Mouse (Mus musculus) midbrain, postnatal 0 days (tissue): ENCODE measurements around the gene Bcl11a. TPM values are rescaled to one million over a fixed set of nuclear protein-coding genes. Genes with fewer than 3 reads are reported as not detected.
"Not testable (repeated sequence)": the region's sequence is repeated elsewhere in the genome, so short reads cannot be mapped to it uniquely, and the experiment has no call there.

Source experiments
- ATAC-seq: fragments of 200-750 bp; cut with Nextera tagmentation; 2 replicates; pipeline ENCODE4 v1.8.0; 2017; ENCODE audit warnings: moderate number of reproducible peaks, mild to moderate bottlenecking, moderate TSS enrichment, moderate library complexity; ENCODE audit not compliant: low FRiP score
- DNase-seq: peaks from one replicate; pipeline ENCODE4 v3.0.0-alpha.2; 2015; ENCODE audit warnings: low spot score
- H3K27ac ChIP-seq: fragments of 300-500 bp; sonication (generic); 2 replicates; pipeline ENCODE4 v1.5.1; 2014; ENCODE audit warnings: low read depth, mild to moderate bottlenecking, low read length, mixed read lengths
- H3K27me3 ChIP-seq: fragments of 300-500 bp; sonication (generic); 2 replicates; pipeline ENCODE4 v1.6.1; 2014; ENCODE audit warnings: low read length, control low read depth, mixed read lengths; ENCODE audit not compliant: insufficient read depth
- H3K36me3 ChIP-seq: fragments of 300-500 bp; sonication (generic); 2 replicates; pipeline ENCODE4 v1.6.1; 2014; ENCODE audit warnings: low read length, control low read depth, mixed read lengths; ENCODE audit not compliant: insufficient read depth
- H3K4me1 ChIP-seq: fragments of 300-500 bp; sonication (generic); 2 replicates; pipeline ENCODE4 v1.6.1; 2014; ENCODE audit warnings: mild to moderate bottlenecking, control low read depth, antibody characterized with exemption, low read length, mixed read lengths; ENCODE audit not compliant: insufficient read depth
- H3K4me2 ChIP-seq: fragments of 300-500 bp; sonication (generic); 2 replicates; pipeline ENCODE4 v1.6.1; 2014; ENCODE audit warnings: low read depth, mild to moderate bottlenecking, low read length, mixed read lengths; ENCODE audit not compliant: poor library complexity, severe bottlenecking
- H3K4me3 ChIP-seq: fragments of 300-500 bp; sonication (generic); 2 replicates; pipeline ENCODE4 v1.5.1; 2014; ENCODE audit warnings: low read depth, mild to moderate bottlenecking, low read length, moderate library complexity
- H3K9ac ChIP-seq: fragments of 300-500 bp; sonication (generic); replicated peaks from 2 replicates; pipeline ENCODE4 v1.6.1; 2014; ENCODE audit warnings: mild to moderate bottlenecking, low read length, moderate library complexity, mixed read lengths; ENCODE audit not compliant: poor library complexity, severe bottlenecking
- H3K9me3 ChIP-seq: fragments of 300-500 bp; sonication (generic); 2 replicates; pipeline ENCODE4 v1.6.1; 2016; ENCODE audit warnings: low read length, control low read depth
- CTCF ChIP-seq: IDR thresholded peaks from 2 replicates; pipeline ENCODE4 v1.5.1; 2016; ENCODE audit warnings: antibody characterized with exemption, mild to moderate bottlenecking
- WGBS: fragments of 180-500 bp; shearing (Covaris S2); extraction: QIAGEN DNeasy Blood & Tissue Kit; methylation state at CpG from one replicate; pipeline ENCODE4 v1.1.7; 2014; 5-methylcytosine and 5-hydroxymethylcytosine counted together
- polyA plus RNA-seq: library from polyadenylated mRNA; unstranded; fragments of >200 nt; fragmentation: Nextera tagmentation; extraction: Ambion mirVana; gene quantifications from 2 replicates; pipeline ENCODE4 v1.2.1, GENCODE M21; 2015
- total RNA-seq: library from RNA; depleted of rRNA; stranded (reverse); fragments of >200 nt; gene quantifications from 2 replicates; pipeline ENCODE4 v1.2.3, GENCODE M21; 2014

The Bcl11a gene
- total and polyA plus RNA-seq, 2 experiments from 2014 or later, result 44.6 to 80.9 TPM

- H3K4me2 ChIP-seq, result no peak overlapping the region
- H3K27ac ChIP-seq, result no peak overlapping the region
- H3K4me1 ChIP-seq, result no peaks in the 10 kb centered on the region
- no peaks in the 10 kb centered on the region for H3K9me3 ChIP-seq
- H3K36me3 ChIP-seq, result no peaks in the 10 kb centered on the region
- H3K9ac ChIP-seq, result no peak overlapping the region
- H3K27me3 ChIP-seq, result no peaks in the 10 kb centered on the region
- ATAC-seq, result no peak
- no peak for TF ChIP-seq CTCF
- WGBS, result 87% methylated on average over 7 of the region's 7 CpGs
- no peak for DNase-seq
- no peak overlapping the region for H3K4me3 ChIP-seq
Observed at GRCm38 (mm10) chr11:24116582-24117318, 38.9 kb downstream of the Bcl11a start.

GRCm38 (mm10) chr11:24121136-24121535, 43.3 kb downstream of the Bcl11a start:
- Histone ChIP-seq H3K9me3 (no peaks in the 10 kb centered on the region), H3K9ac (no peak overlapping the region), H3K27ac (no peak overlapping the region), H3K4me3 (no peak overlapping the region), H3K4me2 (no peak overlapping the region), H3K27me3 (no peaks in the 10 kb centered on the region), H3K36me3 (no peaks in the 10 kb centered on the region), H3K4me1 (no peaks in the 10 kb centered on the region)
- 74% methylated on average over 9 of the region's 9 CpGs for WGBS
- DNase-seq, result no peak
- no peak for ATAC-seq
- TF ChIP-seq CTCF, result no peak

- Histone ChIP-seq H3K4me3 (no peak overlapping the region), H3K27me3 (no peaks in the 10 kb centered on the region), H3K4me2 (no peak overlapping the region), H3K36me3 (no peaks in the 10 kb centered on the region), H3K4me1 (no peaks in the 10 kb centered on the region), H3K9ac (no peak overlapping the region), H3K9me3 (no peaks in the 10 kb centered on the region), H3K27ac (no peak overlapping the region)
- no peak for ATAC-seq
- TF ChIP-seq CTCF, result no peak
- DNase-seq, result no peak
- 91% methylated on average over 7 of the region's 7 CpGs for WGBS
Observed at GRCm38 (mm10) chr11:24122899-24123298, 45.0 kb downstream of the Bcl11a start.

GRCm38 (mm10) chr11:24123991-24124390, 46.1 kb downstream of the Bcl11a start:
- 90% methylated on average over 2 of the region's 2 CpGs for whole genome bisulfite sequencing
- no peak overlapping the region for H3K4me2 ChIP-seq

GRCm38 (mm10) chr11:24125098-24125497, 47.2 kb downstream of the Bcl11a start:
- Histone ChIP-seq H3K36me3 (no peaks in the 10 kb centered on the region), H3K9me3 (no peaks in the 10 kb centered on the region), H3K27me3 (no peaks in the 10 kb centered on the region), H3K27ac (no peak overlapping the region), H3K4me2 (no peak overlapping the region), H3K4me3 (no peak overlapping the region), H3K9ac (no peak overlapping the region), H3K4me1 (no peaks in the 10 kb centered on the region)
- no peak for ATAC-seq
- TF ChIP-seq CTCF, result no peak
- WGBS, result 74% methylated on average over 6 of the region's 6 CpGs
- no peak for DNase-seq

More at GRCm38 (mm10) chr11:24123991-24124390, 46.1 kb downstream of the Bcl11a start:
- H3K27ac ChIP-seq, result no peak overlapping the region
- H3K36me3 ChIP-seq, result no peaks in the 10 kb centered on the region
- H3K27me3 ChIP-seq, result no peaks in the 10 kb centered on the region
- no peaks in the 10 kb centered on the region for H3K9me3 ChIP-seq
- DNase-seq (no peak), ATAC-seq (no peak)
- H3K9ac ChIP-seq, result no peak overlapping the region
- H3K4me1 ChIP-seq, result no peaks in the 10 kb centered on the region
- no peak overlapping the region for H3K4me3 ChIP-seq
- TF ChIP-seq CTCF, result no peak

GRCm38 (mm10) chr11:24128001-24128400, 50.1 kb downstream of the Bcl11a start:
- no peak overlapping the region for H3K27ac ChIP-seq

GRCm38 (mm10) chr11:24128880-24129279, 51.0 kb downstream of the Bcl11a start:
- H3K4me2 ChIP-seq, DNase-seq, H3K9me3 ChIP-seq, H3K4me1 ChIP-seq, H3K36me3 ChIP-seq, H3K27me3 ChIP-seq, H3K27ac ChIP-seq, H3K4me3 ChIP-seq, ATAC-seq, H3K9ac ChIP-seq: not testable (repeated sequence)
- 83% methylated on average over 4 of the region's 4 CpGs for WGBS

More at GRCm38 (mm10) chr11:24128001-24128400, 50.1 kb downstream of the Bcl11a start:
- Histone ChIP-seq H3K4me2 (no peak overlapping the region), H3K9me3 (no peaks in the 10 kb centered on the region), H3K4me3 (no peak overlapping the region), H3K4me1 (no peaks in the 10 kb centered on the region), H3K9ac (no peak overlapping the region), H3K27me3 (no peaks in the 10 kb centered on the region), H3K36me3 (no peaks in the 10 kb centered on the region)
- no peak for ATAC-seq
- 72% methylated on average over 2 of the region's 2 CpGs for WGBS
- TF ChIP-seq CTCF, result no peak
- no peak for DNase-seq
